Mouse (Mus musculus): ENCODE data around the gene Mypn.
A peak's percentile ranks its signal among the peaks of the same experiment; 100 is the strongest.

Gene Mypn

GRCm38 (mm10) chr10:63113716-63114360 is 89.9 kb downstream of the Mypn start:
- DNase-seq (ENCODE audit: extremely low spot score): no peak

- peak; percentile 12 for DNase-seq (ENCODE audit: extremely low spot score)
These were observed 90.6 kb downstream of the Mypn start for GRCm38 (mm10) chr10:63113027-63113604.

- no peak for DNase-seq (ENCODE audit: extremely low spot score)
These were observed 103.1 kb downstream of the Mypn start for GRCm38 (mm10) chr10:63100657-63101056.

- peak; percentile 72 for DNase-seq (ENCODE audit: extremely low spot score)
These were observed 103.7 kb downstream of the Mypn start for GRCm38 (mm10) chr10:63099941-63100562.

- DNase-seq (ENCODE audit: extremely low spot score): no peak
These were observed 104.2 kb downstream of the Mypn start, which contains the start of gene Atoh7 for GRCm38 (mm10) chr10:63099521-63099920. TSS of gene Atoh7 (plus strand) at chr10:63099651.

GRCm38 (mm10) chr10:63098191-63098590 is 105.6 kb downstream of the Mypn start:
- DNase-seq (ENCODE audit: extremely low spot score): no peak

- DNase-seq (ENCODE audit: extremely low spot score): no peak
These were observed 107.0 kb downstream of the Mypn start for GRCm38 (mm10) chr10:63096757-63097156.

- DNase-seq (ENCODE audit: extremely low spot score): no peak
These were observed 110.9 kb downstream of the Mypn start for GRCm38 (mm10) chr10:63092616-63093550.

GRCm38 (mm10) chr10:63091915-63092314 is 111.8 kb downstream of the Mypn start:
- no peak for DNase-seq (ENCODE audit: extremely low spot score)

- peak; percentile 20 for DNase-seq (ENCODE audit: extremely low spot score)
These were observed 113.8 kb downstream of the Mypn start for GRCm38 (mm10) chr10:63089758-63090571.

- DNase-seq (ENCODE audit: extremely low spot score): no peak
These were observed 114.5 kb downstream of the Mypn start for GRCm38 (mm10) chr10:63089103-63089757.

- no peak for DNase-seq (ENCODE audit: extremely low spot score)
These were observed 117.4 kb downstream of the Mypn start for GRCm38 (mm10) chr10:63086304-63086703.

GRCm38 (mm10) chr10:63065988-63066387 is 137.8 kb downstream of the Mypn start:
- DNase-seq (ENCODE audit: extremely low spot score): peak; percentile 76
